Mouse (Mus musculus): ENCODE results near the gene Usp4. TPM values are rescaled to one million over a fixed set of nuclear protein-coding genes. Genes with fewer than 3 reads are reported as not detected.
A peak's percentile ranks its signal among the peaks of the same experiment; 100 is the strongest.

Gene Usp4
- polyA plus RNA-seq, 2 experiments: 38.5 to 59.3 TPM

GRCm38 (mm10) chr9:108305629-108306520 is 41.8 kb upstream of the Usp4 start, which contains the start of the genes Rhoa and Tcta:
Gene Rhoa, plus strand, starts transcription at chr9:108306129.
Gene Tcta, minus strand, starts transcription at chr9:108306160.
- Histone ChIP-seq H3K4me2 (ENCODE audit: low read depth) (peak within 1 kb of the TSS; percentile 91), H3K9ac (replicated peaks) (peak within 1 kb of the TSS; percentile 100), H3K9me3 (ENCODE audit: control insufficient read depth, low read length) (no peaks in the 10 kb centered on the region), H3K4me3 (ENCODE audit: insufficient read depth in 1 of 2, low read depth in 2 of 2, low read length in 2 of 2) (peak within 1 kb of the TSS; percentile 81 to 99), H3K27me3 (ENCODE audit: control insufficient read depth, insufficient read depth, low read length) (no peaks in the 10 kb centered on the region), H3K27ac (peak within 1 kb of the TSS; percentile 99), H3K36me3 (replicated peaks; ENCODE audit: control insufficient read depth, insufficient read depth, low read depth) (peaks cover 10% of the 10 kb centered on the region), H3K4me1 (replicated peaks; ENCODE audit: control insufficient read depth in 2 of 2, insufficient read depth in 2 of 2, low read length in 1 of 2) (peaks cover 25 to 28% of the 10 kb centered on the region in 2 experiments)
- TF ChIP-seq CTCF (IDR thresholded peaks at IDR 0.05; ENCODE audit: low read depth) (no peak), EP300 (IDR thresholded peaks at IDR 0.05; ENCODE audit: low read depth) (no peak)
- peak; percentile 100 for DNase-seq (ENCODE audit: low read depth in 3 of 3, low spot score in 3 of 3)
- under 1% methylated on average over 81 of the region's 81 CpGs for WGBS (ENCODE audit: insufficient replicate concordance)
- ATAC-seq (ENCODE audit: insufficient read depth): peak; percentile 91

GRCm38 (mm10) chr9:108306571-108306980 is 41.1 kb upstream of the Usp4 start:
- ATAC-seq (ENCODE audit: insufficient read depth) (peak; percentile 76), DNase-seq (ENCODE audit: low read depth in 3 of 3, low spot score in 3 of 3) (peak; percentile 70 to 72 (median 70))
- peak overlapping the region; percentile 100 for H3K9ac ChIP-seq (replicated peaks)
- H3K4me1 ChIP-seq (replicated peaks; ENCODE audit: control insufficient read depth in 2 of 2, insufficient read depth in 2 of 2, low read length in 1 of 2): peaks cover 30 to 32% of the 10 kb centered on the region in 2 experiments
- no peaks in the 10 kb centered on the region for H3K27me3 ChIP-seq (ENCODE audit: control insufficient read depth, insufficient read depth, low read length)
- under 1% methylated on average over 46 of the region's 51 CpGs for WGBS (ENCODE audit: insufficient replicate concordance)
- H3K36me3 ChIP-seq (replicated peaks; ENCODE audit: control insufficient read depth, insufficient read depth, low read depth): peaks cover 10% of the 10 kb centered on the region
- no peaks in the 10 kb centered on the region for H3K9me3 ChIP-seq (ENCODE audit: control insufficient read depth, low read length)
- H3K4me3 ChIP-seq (ENCODE audit: insufficient read depth in 1 of 2, low read depth in 2 of 2, low read length in 2 of 2): peak overlapping the region; percentile 81 to 99
- peak overlapping the region; percentile 99 for H3K27ac ChIP-seq
- TF ChIP-seq CTCF (IDR thresholded peaks at IDR 0.05; ENCODE audit: low read depth) (no peak), EP300 (IDR thresholded peaks at IDR 0.05; ENCODE audit: low read depth) (no peak)
- H3K4me2 ChIP-seq (ENCODE audit: low read depth): peak overlapping the region; percentile 91

- Histone ChIP-seq H3K27me3 (ENCODE audit: control insufficient read depth, insufficient read depth, low read length) (no peaks in the 10 kb centered on the region), H3K9ac (replicated peaks) (peak overlapping the region; percentile 100), H3K27ac (peak overlapping the region; percentile 99), H3K4me2 (ENCODE audit: low read depth) (peak overlapping the region; percentile 91), H3K36me3 (replicated peaks; ENCODE audit: control insufficient read depth, insufficient read depth, low read depth) (peaks cover 10% of the 10 kb centered on the region), H3K9me3 (ENCODE audit: control insufficient read depth, low read length) (no peaks in the 10 kb centered on the region), H3K4me3 (ENCODE audit: insufficient read depth in 1 of 2, low read depth in 2 of 2, low read length in 2 of 2) (peak overlapping the region; percentile 81 to 99), H3K4me1 (replicated peaks; ENCODE audit: control insufficient read depth in 2 of 2, insufficient read depth in 2 of 2, low read length in 1 of 2) (peaks cover 34 to 36% of the 10 kb centered on the region in 2 experiments)
- ATAC-seq (ENCODE audit: insufficient read depth): no peak
- TF ChIP-seq CTCF (IDR thresholded peaks at IDR 0.05; ENCODE audit: low read depth): no peak
- TF ChIP-seq EP300 (IDR thresholded peaks at IDR 0.05; ENCODE audit: low read depth): peak; percentile 20; the same call in 1 of the 2 replicates
- WGBS (ENCODE audit: insufficient replicate concordance): 6% methylated on average over 12 of the region's 12 CpGs
- no peak for DNase-seq (ENCODE audit: low read depth in 3 of 3, low spot score in 3 of 3)
These were observed 40.4 kb upstream of the Usp4 start for GRCm38 (mm10) chr9:108307021-108307807.

GRCm38 (mm10) chr9:108308141-108308540 is 39.5 kb upstream of the Usp4 start:
- Histone ChIP-seq H3K4me1 (replicated peaks; ENCODE audit: control insufficient read depth in 2 of 2, insufficient read depth in 2 of 2, low read length in 1 of 2) (peaks cover 34 to 36% of the 10 kb centered on the region in 2 experiments), H3K4me3 (ENCODE audit: insufficient read depth in 1 of 2, low read depth in 2 of 2, low read length in 2 of 2) (peak overlapping the region; percentile 81 to 99), H3K9me3 (ENCODE audit: control insufficient read depth, low read length) (no peaks in the 10 kb centered on the region), H3K27me3 (ENCODE audit: control insufficient read depth, insufficient read depth, low read length) (no peaks in the 10 kb centered on the region), H3K36me3 (replicated peaks; ENCODE audit: control insufficient read depth, insufficient read depth, low read depth) (peaks cover 9% of the 10 kb centered on the region), H3K9ac (replicated peaks) (peak overlapping the region; percentile 100), H3K4me2 (ENCODE audit: low read depth) (peak overlapping the region; percentile 91), H3K27ac (peak overlapping the region; percentile 80)
- TF ChIP-seq CTCF (IDR thresholded peaks at IDR 0.05; ENCODE audit: low read depth): no peak
- TF ChIP-seq EP300 (IDR thresholded peaks at IDR 0.05; ENCODE audit: low read depth): no peak
- ATAC-seq (ENCODE audit: insufficient read depth): no peak
- 37% methylated on average over 2 of the region's 2 CpGs for WGBS (ENCODE audit: insufficient replicate concordance)
- no peak for DNase-seq (ENCODE audit: low read depth in 3 of 3, low spot score in 3 of 3)
